Mouse (Mus musculus): ENCODE measurements around the gene Apol10b.

- TF ChIP-seq CTCF (IDR thresholded peaks at IDR 0.05; ENCODE audit: extremely low read depth, insufficient read depth, insufficient read length, insufficient replicate concordance) (no peak), POLR2A (IDR thresholded peaks at IDR 0.05; ENCODE audit: low read depth, low read length) (no peak)
Observed at GRCm38 (mm10) chr15:77598958-77599357, 3.0 kb upstream of the Apol10b start, which contains the start of gene Gm36245.

All from spleen, adult 2 months (tissue).